Mouse (Mus musculus): ENCODE results near the gene Cmtm7. TPM values are rescaled to one million over a fixed set of nuclear protein-coding genes. Genes with fewer than 3 reads are reported as not detected.

Gene Cmtm7
- polyA plus RNA-seq, 1 experiment from 2014 or later = 57.0 TPM

DNA sequence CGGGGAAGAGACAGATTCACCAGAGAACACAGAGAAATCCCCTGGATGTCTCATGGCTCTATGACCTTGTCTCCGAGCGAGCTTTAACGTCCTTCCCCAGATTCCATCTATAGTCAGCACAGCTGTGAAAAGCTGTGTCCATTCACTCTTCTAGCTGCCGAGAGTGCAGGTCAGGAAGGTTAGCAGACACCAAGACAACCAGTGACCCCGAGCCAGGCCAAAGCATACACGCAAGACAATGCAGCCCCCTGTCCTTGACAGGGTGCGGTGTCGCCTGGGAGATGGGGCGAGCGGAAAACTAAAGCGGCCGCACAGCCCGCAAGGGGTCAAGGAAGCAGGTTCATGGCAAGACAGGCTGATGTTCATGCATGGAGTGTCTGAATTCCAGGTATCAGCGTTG, 19.6 kb upstream of the Cmtm7 start:
- H3K4me2 ChIP-seq (ENCODE audit: low read depth) = no peak overlapping the region
- 17% methylated on average over 15 of the region's 15 CpGs for WGBS

DNA sequence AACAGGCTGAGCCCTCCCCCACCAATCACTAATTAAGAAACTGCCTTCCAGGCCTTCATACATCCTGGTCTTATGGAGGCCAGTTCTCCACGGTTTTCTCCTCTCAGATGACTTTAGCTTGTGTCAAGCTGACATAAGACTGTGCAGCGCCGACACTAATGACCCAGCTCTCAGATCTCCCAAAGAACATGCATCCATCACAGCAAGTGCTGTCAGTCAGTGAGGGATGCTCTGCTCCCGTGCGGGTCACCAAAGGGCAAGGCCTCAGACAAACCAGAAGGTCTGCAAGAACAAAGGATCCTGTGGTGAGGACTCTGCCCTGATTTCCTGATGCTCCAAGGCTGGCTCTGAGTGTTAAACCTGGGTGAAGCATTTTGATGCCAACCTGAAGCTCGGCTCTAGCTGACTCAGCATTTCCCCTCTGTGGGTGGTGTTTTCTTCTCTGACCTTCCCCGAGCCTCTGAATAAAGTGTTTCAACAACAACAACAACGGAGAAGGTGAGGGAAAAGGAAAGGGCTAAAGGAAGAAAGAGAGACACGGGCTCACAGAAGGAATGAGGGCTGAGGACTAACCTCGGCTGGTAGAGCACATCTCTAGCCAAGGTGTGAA, 17.9 kb upstream of the Cmtm7 start:
- no peak overlapping the region for H3K27ac ChIP-seq (ENCODE audit: low read depth, low read length)
- WGBS = 20% methylated on average over 10 of the region's 10 CpGs
- ATAC-seq (ENCODE audit: insufficient read depth, low FRiP score, low TSS enrichment) (no peak), DNase-seq (ENCODE audit: low spot score) (peak; percentile 56)
- H3K4me3 ChIP-seq (ENCODE audit: low read depth, low read length) = no peak overlapping the region
- no peaks in the 10 kb centered on the region for H3K9me3 ChIP-seq (ENCODE audit: control insufficient read depth, low read length)
- H3K27me3 ChIP-seq (ENCODE audit: control insufficient read depth, insufficient read depth, low read length) = no peaks in the 10 kb centered on the region
- no peak overlapping the region for H3K9ac ChIP-seq (ENCODE audit: low read length)
- H3K4me1 ChIP-seq (ENCODE audit: control insufficient read depth, insufficient read depth, low read length) = 0 out of 2 replicates have a peak, but pooled peaks cover 4% of the 10 kb centered on the region
- no peak overlapping the region for H3K4me2 ChIP-seq (ENCODE audit: low read depth)
- no peaks in the 10 kb centered on the region for H3K36me3 ChIP-seq (ENCODE audit: control insufficient read depth, insufficient read depth, low read length)

More for the DNA sequence above, 19.6 kb upstream of the Cmtm7 start:
- no peaks in the 10 kb centered on the region for H3K36me3 ChIP-seq (ENCODE audit: control insufficient read depth, insufficient read depth, low read length)
- H3K4me3 ChIP-seq (ENCODE audit: low read depth, low read length) = no peak overlapping the region
- H3K9ac ChIP-seq (ENCODE audit: low read length) = no peak overlapping the region; the same call in 1 of the 2 replicates
- no peak for ATAC-seq (ENCODE audit: insufficient read depth, low FRiP score, low TSS enrichment)
- H3K27ac ChIP-seq (ENCODE audit: low read depth, low read length) = no peak overlapping the region
- DNase-seq (ENCODE audit: low spot score) = peak; percentile 43
- no peaks in the 10 kb centered on the region for H3K27me3 ChIP-seq (ENCODE audit: control insufficient read depth, insufficient read depth, low read length)
- H3K4me1 ChIP-seq (ENCODE audit: control insufficient read depth, insufficient read depth, low read length) = 0 out of 2 replicates have a peak, but pooled peaks cover 4% of the 10 kb centered on the region
- H3K9me3 ChIP-seq (ENCODE audit: control insufficient read depth, low read length) = no peaks in the 10 kb centered on the region

DNA sequence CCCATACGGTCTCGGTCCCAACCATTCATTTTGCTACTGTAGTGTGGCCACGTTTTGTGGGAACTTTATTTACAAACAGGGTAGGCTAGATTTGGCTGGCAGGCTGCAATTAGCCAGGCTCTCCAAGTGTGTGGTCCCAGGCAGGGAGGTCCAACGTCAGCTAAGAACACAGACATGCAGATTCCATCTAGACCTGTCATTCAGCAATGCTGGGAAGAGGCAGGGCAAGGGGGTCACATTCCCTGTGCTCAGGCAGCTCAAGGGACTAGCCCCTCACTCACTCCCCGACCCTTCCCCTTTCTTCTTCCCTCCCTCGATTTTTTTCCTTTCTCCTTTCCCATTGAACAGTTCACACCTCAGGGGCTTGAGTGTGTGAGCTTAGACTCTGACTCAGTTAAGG, 17.2 kb upstream of the Cmtm7 start:
- no peaks in the 10 kb centered on the region for H3K36me3 ChIP-seq (ENCODE audit: control insufficient read depth, insufficient read depth, low read length)
- H3K4me2 ChIP-seq (ENCODE audit: low read depth) = no peak overlapping the region
- no peaks in the 10 kb centered on the region for H3K9me3 ChIP-seq (ENCODE audit: control insufficient read depth, low read length)
- no peak overlapping the region for H3K9ac ChIP-seq (ENCODE audit: low read length)
- no peak overlapping the region for H3K4me3 ChIP-seq (ENCODE audit: low read depth, low read length)
- H3K4me1 ChIP-seq (ENCODE audit: control insufficient read depth, insufficient read depth, low read length) = 0 out of 2 replicates have a peak, but pooled peaks cover 4% of the 10 kb centered on the region
- no peak for ATAC-seq (ENCODE audit: insufficient read depth, low FRiP score, low TSS enrichment)
- WGBS = 33% methylated on average over 6 of the region's 6 CpGs
- DNase-seq (ENCODE audit: low spot score) = no peak
- H3K27me3 ChIP-seq (ENCODE audit: control insufficient read depth, insufficient read depth, low read length) = no peaks in the 10 kb centered on the region
- H3K27ac ChIP-seq (ENCODE audit: low read depth, low read length) = no peak overlapping the region

- ATAC-seq (ENCODE audit: insufficient read depth, low FRiP score, low TSS enrichment) (peak; percentile 82), DNase-seq (ENCODE audit: low spot score) (peak; percentile 86)
- no peak overlapping the region for H3K4me3 ChIP-seq (ENCODE audit: low read depth, low read length)
- 58% methylated on average over 11 of the region's 11 CpGs for WGBS
- H3K27ac ChIP-seq (ENCODE audit: low read depth, low read length) = no peak overlapping the region
- no peaks in the 10 kb centered on the region for H3K9me3 ChIP-seq (ENCODE audit: control insufficient read depth, low read length)
- no peaks in the 10 kb centered on the region for H3K36me3 ChIP-seq (ENCODE audit: control insufficient read depth, insufficient read depth, low read length)
- no peak overlapping the region for H3K4me2 ChIP-seq (ENCODE audit: low read depth)
- no peaks in the 10 kb centered on the region for H3K27me3 ChIP-seq (ENCODE audit: control insufficient read depth, insufficient read depth, low read length)
- 0 out of 2 replicates have a peak, but pooled peaks cover 4% of the 10 kb centered on the region for H3K4me1 ChIP-seq (ENCODE audit: control insufficient read depth, insufficient read depth, low read length)
- H3K9ac ChIP-seq (ENCODE audit: low read length) = no peak overlapping the region
These were observed 15.8 kb upstream of the Cmtm7 start for GRCm38 (mm10) chr9:114797329-114798004.

DNA sequence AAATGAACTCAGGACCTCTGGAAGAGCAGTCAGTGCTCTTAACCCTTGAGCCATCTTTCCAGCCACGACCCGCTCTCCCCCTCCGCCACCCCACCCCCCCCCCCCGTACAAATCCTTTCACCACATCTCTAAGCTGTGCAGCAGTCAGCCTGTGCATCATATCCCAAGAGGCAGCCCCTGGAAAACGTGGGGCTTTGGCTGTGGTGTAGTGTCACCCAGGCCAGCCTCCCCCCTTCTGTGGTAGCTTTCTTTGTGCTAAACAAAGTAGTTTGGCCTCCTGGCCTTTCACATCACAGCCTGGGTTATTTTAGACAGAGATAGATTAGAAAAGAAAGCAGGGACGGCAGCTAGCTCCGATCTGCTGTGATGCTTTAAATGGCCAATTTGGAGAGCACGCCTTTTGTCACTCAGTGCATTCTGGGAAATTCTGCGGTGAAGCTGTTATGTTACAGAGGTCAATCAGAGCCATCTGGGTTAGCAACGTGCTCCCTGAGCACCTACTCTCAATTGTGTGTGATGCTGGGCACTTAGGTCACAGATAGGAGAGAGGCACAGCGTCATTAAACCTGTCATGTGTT, 14.9 kb upstream of the Cmtm7 start:
- no peak overlapping the region for H3K9ac ChIP-seq (ENCODE audit: low read length)
- peak; percentile 40 for DNase-seq (ENCODE audit: low spot score)

DNA sequence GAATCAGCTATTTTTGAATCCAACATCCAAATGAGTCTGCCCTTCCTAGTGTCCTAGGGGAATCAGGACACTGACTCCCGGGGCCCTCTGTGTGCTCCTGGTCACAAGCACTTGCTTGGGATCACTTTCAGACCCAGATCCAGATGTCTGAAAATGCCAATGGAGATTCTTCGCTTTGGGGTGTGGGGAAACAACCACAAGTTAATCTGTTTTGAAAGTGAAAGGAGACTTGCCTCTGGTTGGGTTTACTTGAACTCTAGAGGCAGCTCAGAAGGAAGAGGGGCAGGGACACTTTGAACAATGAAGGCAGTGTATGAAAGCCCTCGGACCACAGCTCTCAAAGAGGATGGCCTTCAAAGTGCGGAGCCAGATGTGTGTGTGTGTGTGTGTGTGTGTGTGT, 12.8 kb upstream of the Cmtm7 start:
- no peaks in the 10 kb centered on the region for H3K9me3 ChIP-seq (ENCODE audit: control insufficient read depth, low read length)
- no peak for DNase-seq (ENCODE audit: low spot score)
- no peak overlapping the region for H3K4me3 ChIP-seq (ENCODE audit: low read depth, low read length)
- no peak for ATAC-seq (ENCODE audit: insufficient read depth, low FRiP score, low TSS enrichment)
- H3K27me3 ChIP-seq (ENCODE audit: control insufficient read depth, insufficient read depth, low read length) = no peaks in the 10 kb centered on the region
- H3K4me2 ChIP-seq (ENCODE audit: low read depth) = no peak overlapping the region
- H3K4me1 ChIP-seq (ENCODE audit: control insufficient read depth, insufficient read depth, low read length) = no peaks in the 10 kb centered on the region
- H3K36me3 ChIP-seq (ENCODE audit: control insufficient read depth, insufficient read depth, low read length) = no peaks in the 10 kb centered on the region
- WGBS = 69% methylated on average over 4 of the region's 4 CpGs
- H3K9ac ChIP-seq (ENCODE audit: low read length) = no peak overlapping the region
- H3K27ac ChIP-seq (ENCODE audit: low read depth, low read length) = no peak overlapping the region

More for the DNA sequence above, 14.9 kb upstream of the Cmtm7 start:
- Histone ChIP-seq H3K4me2 (ENCODE audit: low read depth) (no peak overlapping the region), H3K36me3 (ENCODE audit: control insufficient read depth, insufficient read depth, low read length) (no peaks in the 10 kb centered on the region), H3K4me1 (ENCODE audit: control insufficient read depth, insufficient read depth, low read length) (0 out of 2 replicates have a peak, but pooled peaks cover 4% of the 10 kb centered on the region), H3K27ac (ENCODE audit: low read depth, low read length) (no peak overlapping the region), H3K9me3 (ENCODE audit: control insufficient read depth, low read length) (no peaks in the 10 kb centered on the region), H3K4me3 (ENCODE audit: low read depth, low read length) (no peak overlapping the region), H3K27me3 (ENCODE audit: control insufficient read depth, insufficient read depth, low read length) (no peaks in the 10 kb centered on the region)
- ATAC-seq (ENCODE audit: insufficient read depth, low FRiP score, low TSS enrichment) = no peak
- 43% methylated on average over 11 of the region's 11 CpGs for WGBS

DNA sequence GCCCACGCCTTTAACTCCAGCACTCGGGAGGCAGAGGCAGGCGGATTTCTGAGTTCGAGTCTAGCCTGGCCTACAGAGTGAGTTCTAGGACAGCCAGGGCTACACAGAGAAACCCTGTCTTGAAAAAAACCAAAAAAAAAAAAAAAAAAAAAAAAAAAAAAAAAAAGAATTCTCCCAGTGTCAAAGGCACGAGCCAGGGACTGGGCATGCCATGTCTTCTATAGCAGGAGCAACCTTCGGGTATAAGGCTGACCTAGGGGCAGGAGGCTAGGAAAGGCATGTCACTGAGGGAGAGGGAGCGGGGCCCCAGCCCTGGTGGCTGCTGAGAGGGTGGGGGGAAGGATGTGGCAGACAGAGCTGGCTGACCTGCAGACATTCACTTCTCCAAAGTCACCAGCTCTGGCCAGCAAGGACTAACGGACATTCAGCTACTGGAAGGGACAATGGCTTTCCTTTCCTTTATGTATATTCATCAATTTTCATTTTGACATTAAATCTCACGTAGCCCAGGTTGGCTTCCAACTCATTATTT, 12.2 kb upstream of the Cmtm7 start:
- Histone ChIP-seq H3K4me1 (ENCODE audit: control insufficient read depth, insufficient read depth, low read length) (no peaks in the 10 kb centered on the region), H3K9ac (ENCODE audit: low read length) (no peak overlapping the region), H3K27ac (ENCODE audit: low read depth, low read length) (no peak overlapping the region), H3K9me3 (ENCODE audit: control insufficient read depth, low read length) (no peaks in the 10 kb centered on the region), H3K4me2 (ENCODE audit: low read depth) (no peak overlapping the region), H3K4me3 (ENCODE audit: low read depth, low read length) (no peak overlapping the region), H3K36me3 (ENCODE audit: control insufficient read depth, insufficient read depth, low read length) (no peaks in the 10 kb centered on the region), H3K27me3 (ENCODE audit: control insufficient read depth, insufficient read depth, low read length) (no peaks in the 10 kb centered on the region)
- no peak for ATAC-seq (ENCODE audit: insufficient read depth, low FRiP score, low TSS enrichment)
- WGBS = 87% methylated on average over 9 of the region's 9 CpGs
- no peak for DNase-seq (ENCODE audit: low spot score)

GRCm38 (mm10) chr9:114789989-114790388, 8.3 kb upstream of the Cmtm7 start:
- Histone ChIP-seq H3K36me3 (ENCODE audit: control insufficient read depth, insufficient read depth, low read length) (no peaks in the 10 kb centered on the region), H3K27ac (ENCODE audit: low read depth, low read length) (no peak overlapping the region), H3K27me3 (ENCODE audit: control insufficient read depth, insufficient read depth, low read length) (no peaks in the 10 kb centered on the region), H3K4me3 (ENCODE audit: low read depth, low read length) (no peak overlapping the region), H3K9ac (ENCODE audit: low read length) (no peak overlapping the region), H3K4me1 (ENCODE audit: control insufficient read depth, insufficient read depth, low read length) (no peaks in the 10 kb centered on the region), H3K9me3 (ENCODE audit: control insufficient read depth, low read length) (no peaks in the 10 kb centered on the region), H3K4me2 (ENCODE audit: low read depth) (no peak overlapping the region)
- 93% methylated on average over 8 of the region's 8 CpGs for WGBS
- DNase-seq (ENCODE audit: low spot score) (no peak), ATAC-seq (ENCODE audit: insufficient read depth, low FRiP score, low TSS enrichment) (no peak)

All from neural tube, embryonic 11.5 days (tissue).